10 mouse cellular contexts compared by ENCODE assay signal in the genomic region with DNA sequence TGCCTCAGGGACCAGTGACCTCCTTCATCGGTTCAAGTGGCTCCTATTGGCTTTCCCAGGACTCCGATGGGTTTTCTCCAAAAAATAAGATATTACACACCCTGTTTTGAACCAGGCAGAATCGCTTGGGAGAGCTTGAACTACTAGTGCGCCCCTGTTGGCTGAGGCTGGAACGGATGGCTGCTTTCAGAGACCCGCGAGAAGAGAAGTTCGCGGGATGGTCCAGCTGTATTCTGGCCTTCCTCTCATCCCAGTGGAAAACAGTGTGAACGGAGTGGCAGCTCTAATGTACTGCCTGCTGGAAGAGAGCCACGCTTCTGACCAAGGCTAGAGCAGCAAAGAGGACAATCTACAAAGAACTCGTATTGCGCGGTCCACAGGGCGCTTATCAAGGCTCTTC. TPM values are rescaled to one million over a fixed set of nuclear protein-coding genes. Genes with fewer than 3 reads are reported as not detected.
DNase-seq lines count a peak whose midpoint lies in the region; ATAC-seq lines count a peak whose summit lies in the region.
"Had no signal": no experiment of that assay in that cellular context is flagged by ENCODE, and none has a peak within 500 bp of the region (broad histone marks: within the 10 kb centered on the region; RNA-seq: fewer than 3 reads in every experiment).

No protein-coding gene starts in this region.

- H3K9me3 ChIP-seq in kidney, embryonic 16.5 days (ENCODE audit: low read length): no peaks in the 10 kb centered on the region
- no peaks in the 10 kb centered on the region; the same call in 1 of the 2 replicates for H3K9me3 ChIP-seq in hindbrain, embryonic 12.5 days (replicated peaks)
- no peaks in the 10 kb centered on the region for H3K9me3 ChIP-seq in midbrain, embryonic 12.5 days

- H3K4me2 ChIP-seq in kidney, embryonic 16.5 days (replicated peaks; ENCODE audit: low read depth, low read length): peak overlapping the region; percentile 48
- H3K4me2 ChIP-seq in hindbrain, embryonic 12.5 days (replicated peaks): peak overlapping the region; percentile 33; the same call in 1 of the 2 replicates
- H3K4me2 ChIP-seq in midbrain, embryonic 12.5 days (replicated peaks): peak overlapping the region; percentile 24

- H3K27ac ChIP-seq in kidney, embryonic 16.5 days (ENCODE audit: low read length): 0 out of 2 replicates have a peak overlapping the region, but pooled peaks have one; percentile 21
- no peak overlapping the region for H3K27ac ChIP-seq in hindbrain, embryonic 12.5 days
- H3K27ac ChIP-seq in midbrain, embryonic 12.5 days (replicated peaks): no peak overlapping the region

- H3K4me3 ChIP-seq in kidney, embryonic 16.5 days (ENCODE audit: low read length): peak overlapping the region; percentile 33
- peak overlapping the region; percentile 16; the same call in 1 of the 2 replicates for H3K4me3 ChIP-seq in hindbrain, embryonic 12.5 days
- no peak overlapping the region for H3K4me3 ChIP-seq in midbrain, embryonic 12.5 days

- no peak for ATAC-seq in kidney, embryonic 16.5 days (ENCODE audit: low FRiP score, low TSS enrichment)
- ATAC-seq in hindbrain, embryonic 12.5 days (ENCODE audit: low FRiP score): no peak
- no peak for ATAC-seq in midbrain, embryonic 12.5 days (ENCODE audit: low FRiP score, low read depth)
- ATAC-seq in CD4-positive, CD25-positive, alpha-beta regulatory T cell, adult 4 months: no peak

- H3K9ac ChIP-seq in kidney, embryonic 16.5 days (replicated peaks; ENCODE audit: low read length): peak overlapping the region; percentile 41; the same call in 1 of the 2 replicates
- no peak overlapping the region for H3K9ac ChIP-seq in hindbrain, embryonic 12.5 days
- no peak overlapping the region for H3K9ac ChIP-seq in midbrain, embryonic 12.5 days (replicated peaks)

- intact Hi-C loops in left cerebral cortex, postnatal 36 days (cut with DNase I): loop anchor here (5.0 to 10.0 kb wide), 2 partner anchors 52 to 195 kb away; no protein-coding TSS in a partner anchor

- H3K27me3 ChIP-seq in kidney, embryonic 16.5 days (ENCODE audit: insufficient read depth, low read length): peaks cover 57% of the 10 kb centered on the region
- H3K27me3 ChIP-seq in hindbrain, embryonic 12.5 days: peaks cover 98% of the 10 kb centered on the region
- H3K27me3 ChIP-seq in midbrain, embryonic 12.5 days: peaks cover 94% of the 10 kb centered on the region

- H3K4me1 ChIP-seq in kidney, embryonic 16.5 days (ENCODE audit: insufficient read depth, low read length): peaks cover 11% of the 10 kb centered on the region
- peaks cover 13% of the 10 kb centered on the region for H3K4me1 ChIP-seq in hindbrain, embryonic 12.5 days
- peaks cover 4% of the 10 kb centered on the region; the same call in 1 of the 2 replicates for H3K4me1 ChIP-seq in midbrain, embryonic 12.5 days

- no peak for DNase-seq in kidney, adult 11 months
- peak; percentile 79 for DNase-seq in embryo, embryonic 11 days
- DNase-seq in left cerebral cortex, postnatal 36 days (ENCODE audit: low spot score in 2 of 2): no peak
- no peak for DNase-seq in layer of hippocampus, postnatal 25 days (ENCODE audit: extremely low spot score in 1 of 2, low spot score in 1 of 2)

- WGBS in kidney, embryonic 16.5 days: 3% methylated on average over 15 of the region's 15 CpGs
- WGBS in hindbrain, embryonic 12.5 days: 3% methylated on average over 15 of the region's 15 CpGs
- WGBS in midbrain, embryonic 12.5 days: under 1% methylated on average over 15 of the region's 15 CpGs

- no peaks in the 10 kb centered on the region for H3K36me3 ChIP-seq in kidney, embryonic 16.5 days (ENCODE audit: insufficient read depth, low read length)
- H3K36me3 ChIP-seq in hindbrain, embryonic 12.5 days: no peaks in the 10 kb centered on the region
- no peaks in the 10 kb centered on the region for H3K36me3 ChIP-seq in midbrain, embryonic 12.5 days

RNA-seq across cellular contexts. Expression of a gene that starts 8.4 kb away (rescaled TPM):
- 13.3 and 15.9 TPM in 2 replicates for polyA plus RNA-seq in kidney, embryonic 16.5 days (2015; fragmentation: Nextera tagmentation; extraction: Ambion mirVana)
- polyA plus RNA-seq in hindbrain, embryonic 12.5 days (2016; fragmentation: Nextera tagmentation; extraction: Ambion mirVana): 12.5 and 15.3 TPM in 2 replicates
- polyA plus RNA-seq in midbrain, embryonic 12.5 days (2016; fragmentation: Nextera tagmentation; extraction: Ambion mirVana): 3.8 and 8.8 TPM in 2 replicates
- not detected for polyA plus RNA-seq in CD4-positive, CD25-positive, alpha-beta regulatory T cell, adult 4 months (2017; shearing (Covaris generic))
- total RNA-seq in left cerebral cortex, postnatal 36 days (2021): under 1 TPM; 0.49 to 0.72 TPM
- under 1 TPM in 1 of 2 experiments, not detected in 1; 0.20 TPM for total RNA-seq in layer of hippocampus, postnatal 25 days (2021)
- total RNA-seq: hematopoietic stem cell, adult 5-6 weeks had no signal
- polyA plus RNA-seq: small intestine, adult 2 months had no signal
